Mouse (Mus musculus) heart, embryonic 12.5 days (tissue): ENCODE data around the gene Tmem143. TPM values are rescaled to one million over a fixed set of nuclear protein-coding genes. Genes with fewer than 3 reads are reported as not detected.
"Not testable (repeated sequence)": the region's sequence is repeated elsewhere in the genome, so short reads cannot be mapped to it uniquely, and the experiment has no call there.

Experiments
- ATAC-seq: fragments of 200-750 bp; cut with Nextera tagmentation; 2 replicates; pipeline ENCODE4 v1.8.0; 2017; ENCODE audit warnings: moderate TSS enrichment, moderate library complexity; ENCODE audit not compliant: insufficient number of reproducible peaks, low FRiP score
- H3K27ac ChIP-seq: fragments of 300-500 bp; sonication (generic); 2 replicates; pipeline ENCODE4 v1.5.1; 2016; ENCODE audit warnings: mild to moderate bottlenecking, moderate library complexity; ENCODE audit not compliant: poor library complexity, severe bottlenecking
- H3K27me3 ChIP-seq: fragments of 300-500 bp; sonication (generic); replicated peaks from 2 replicates; pipeline ENCODE4 v1.6.1; 2016; ENCODE audit warnings: mild to moderate bottlenecking, moderate library complexity
- H3K36me3 ChIP-seq: fragments of 300-500 bp; sonication (generic); 2 replicates; pipeline ENCODE4 v1.6.1; 2016; ENCODE audit warnings: mild to moderate bottlenecking, moderate library complexity
- H3K4me1 ChIP-seq: fragments of 300-500 bp; sonication (generic); replicated peaks from 2 replicates; pipeline ENCODE4 v1.6.1; 2016; ENCODE audit warnings: mild to moderate bottlenecking
- H3K4me2 ChIP-seq: fragments of 300-500 bp; sonication (generic); 2 replicates; pipeline ENCODE4 v1.6.1; 2016; ENCODE audit warnings: mild to moderate bottlenecking, moderate library complexity
- H3K4me3 ChIP-seq: fragments of 300-500 bp; sonication (generic); 2 replicates; pipeline ENCODE4 v1.5.1; 2016; ENCODE audit warnings: mild to moderate bottlenecking
- H3K9ac ChIP-seq: fragments of 300-500 bp; sonication (generic); 2 replicates; pipeline ENCODE4 v1.6.1; 2016; ENCODE audit warnings: mild to moderate bottlenecking, moderate library complexity
- H3K9me3 ChIP-seq: fragments of 300-500 bp; sonication (generic); replicated peaks from 2 replicates; pipeline ENCODE4 v1.6.1; 2016; ENCODE audit warnings: mild to moderate bottlenecking, moderate library complexity
- WGBS: fragments of 180-500 bp; shearing (Covaris S2); methylation state at CpG from one replicate; pipeline ENCODE4 v1.1.7; 2016; 5-methylcytosine and 5-hydroxymethylcytosine counted together
- polyA plus RNA-seq: library from polyadenylated mRNA; unstranded; fragments of >200 nt; fragmentation: Nextera tagmentation; extraction: Ambion mirVana; gene quantifications from 2 replicates; pipeline ENCODE4 v1.2.1, GENCODE M21; 2016

Tmem143 gene
- polyA plus RNA-seq, 1 experiment from 2014 or later, result 5.8 TPM

DNA sequence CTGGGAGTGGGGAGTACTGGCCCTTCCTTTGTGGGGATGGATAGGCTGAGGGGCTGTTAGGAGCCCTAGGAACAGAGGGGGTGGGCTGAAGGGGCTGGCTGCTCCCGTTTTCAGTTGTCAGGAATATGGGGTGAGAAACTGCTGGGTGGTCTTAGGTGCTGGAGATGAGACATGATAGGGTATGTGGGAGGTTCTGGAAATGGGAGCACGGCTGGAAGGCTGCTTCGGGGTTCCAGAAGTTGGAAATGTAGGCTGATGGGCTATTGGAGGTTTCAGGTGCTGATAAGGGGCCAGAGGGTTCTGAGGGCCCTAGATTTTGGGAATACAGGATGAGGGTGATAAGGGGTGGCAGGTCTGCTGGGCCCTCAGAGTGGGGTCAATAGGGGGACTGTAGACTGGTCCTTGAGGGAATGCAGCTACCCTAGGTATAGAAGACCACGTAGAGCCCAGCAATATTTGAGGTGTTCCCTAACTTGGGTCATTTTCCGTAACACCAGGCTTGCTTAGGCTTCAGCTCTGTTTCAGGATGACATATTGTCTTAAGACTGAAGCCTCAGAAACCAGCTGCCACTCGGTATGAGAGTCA is 717 bp upstream of the Tmem143 start:
- Histone ChIP-seq H3K9me3 (no peaks in the 10 kb centered on the region), H3K4me1 (0 out of 2 replicates have a peak, but pooled peaks cover 3% of the 10 kb centered on the region), H3K4me2 (peak overlapping the region; percentile 81), H3K27ac (no peak overlapping the region), H3K4me3 (peak overlapping the region; percentile 15), H3K9ac (no peak overlapping the region), H3K27me3 (no peaks in the 10 kb centered on the region), H3K36me3 (no peaks in the 10 kb centered on the region)
- WGBS, result 66% methylated on average over 6 of the region's 6 CpGs
- peak; percentile 2; the same call in 1 of the 2 replicates for ATAC-seq

DNA sequence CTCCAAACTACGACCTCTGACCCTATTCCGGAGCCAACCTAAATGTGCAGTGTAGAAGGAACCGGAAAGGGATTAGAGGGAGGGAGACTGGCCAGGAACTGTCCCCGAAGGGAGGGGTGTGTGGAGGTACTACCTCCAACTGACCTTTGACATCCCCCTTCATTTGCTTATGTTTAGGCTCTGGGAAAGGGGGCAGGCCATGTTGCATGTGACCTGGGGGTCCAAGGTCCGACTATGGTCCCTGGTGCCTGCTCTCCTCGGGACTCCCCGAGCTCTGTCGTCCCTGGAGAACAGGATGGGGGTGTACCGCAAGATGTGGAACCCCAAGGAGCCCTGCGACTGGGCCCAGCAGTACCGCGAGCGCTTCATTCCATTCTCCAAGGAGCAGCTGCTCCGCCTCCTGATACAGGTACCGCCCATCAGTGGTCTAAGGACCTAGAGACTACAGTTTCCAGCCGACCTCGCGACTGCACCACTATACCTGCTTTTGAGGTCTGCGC is 567 bp downstream of the Tmem143 start:
- peak overlapping the region; percentile 50 for H3K27ac ChIP-seq
- 0 out of 2 replicates have a peak, but pooled peaks cover 3% of the 10 kb centered on the region for H3K4me1 ChIP-seq
- H3K4me2 ChIP-seq, result peak overlapping the region; percentile 81
- H3K36me3 ChIP-seq, result no peaks in the 10 kb centered on the region
- peak; percentile 60 for ATAC-seq
- 2% methylated on average over 19 of the region's 19 CpGs for WGBS
- no peaks in the 10 kb centered on the region for H3K27me3 ChIP-seq
- H3K4me3 ChIP-seq, result peak overlapping the region; percentile 53
- no peaks in the 10 kb centered on the region for H3K9me3 ChIP-seq
- H3K9ac ChIP-seq, result peak overlapping the region; percentile 82

DNA sequence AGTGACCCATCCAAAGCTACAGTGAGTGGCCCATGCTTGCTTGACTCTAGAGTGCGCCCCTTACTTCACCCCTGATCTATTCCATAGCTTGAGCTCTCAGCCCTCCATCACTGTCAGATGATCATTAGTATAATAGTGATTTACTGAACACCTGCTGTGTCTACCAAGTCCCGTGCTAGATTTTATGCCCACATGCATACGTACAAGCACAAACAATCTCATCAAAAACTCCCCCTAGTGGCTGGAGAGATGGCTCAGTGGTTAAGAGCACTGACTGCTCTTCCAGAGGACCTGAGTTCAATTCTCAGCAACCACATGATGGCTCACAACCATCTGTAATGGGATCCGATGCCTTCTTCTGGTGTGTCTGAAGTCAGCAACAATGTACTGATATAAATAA is 1.4 kb downstream of the Tmem143 start:
- ATAC-seq, H3K9ac ChIP-seq: not testable (repeated sequence)
- 65% methylated on average over 4 of the region's 4 CpGs for WGBS

DNA sequence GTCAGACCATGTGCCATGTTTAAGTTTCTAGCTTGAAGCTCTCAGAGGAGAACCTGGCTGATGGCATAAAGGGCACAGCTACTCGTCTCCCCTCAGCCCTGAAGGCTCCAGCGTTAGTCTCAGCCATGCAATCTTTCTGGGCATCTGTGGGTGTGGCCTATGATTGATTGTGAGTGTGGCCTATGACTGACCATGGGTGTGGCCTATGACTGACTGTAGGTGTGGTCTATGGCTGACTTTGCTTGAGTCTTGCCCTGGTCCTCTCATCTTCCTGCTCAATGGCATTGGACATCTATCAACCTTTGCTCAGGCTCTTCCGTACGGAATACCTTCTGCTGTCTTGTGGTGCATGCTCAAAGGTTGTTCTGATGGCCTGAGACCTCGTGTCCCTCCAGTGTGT is 4.8 kb downstream of the Tmem143 start:
- 45% methylated on average over 5 of the region's 5 CpGs for WGBS
- Histone ChIP-seq H3K36me3 (no peaks in the 10 kb centered on the region), H3K4me1 (0 out of 2 replicates have a peak, but pooled peaks cover 3% of the 10 kb centered on the region), H3K9me3 (no peaks in the 10 kb centered on the region), H3K27me3 (no peaks in the 10 kb centered on the region), H3K9ac (no peak overlapping the region), H3K4me3 (no peak overlapping the region), H3K4me2 (no peak overlapping the region), H3K27ac (no peak overlapping the region)
- ATAC-seq, result no peak

More for the DNA sequence above, 1.4 kb downstream of the Tmem143 start:
- not testable (repeated sequence) for H3K4me3 ChIP-seq, H3K36me3 ChIP-seq, H3K4me1 ChIP-seq, H3K9me3 ChIP-seq, H3K27ac ChIP-seq, H3K27me3 ChIP-seq
- H3K4me2 ChIP-seq, result peak overlapping the region; percentile 81

DNA sequence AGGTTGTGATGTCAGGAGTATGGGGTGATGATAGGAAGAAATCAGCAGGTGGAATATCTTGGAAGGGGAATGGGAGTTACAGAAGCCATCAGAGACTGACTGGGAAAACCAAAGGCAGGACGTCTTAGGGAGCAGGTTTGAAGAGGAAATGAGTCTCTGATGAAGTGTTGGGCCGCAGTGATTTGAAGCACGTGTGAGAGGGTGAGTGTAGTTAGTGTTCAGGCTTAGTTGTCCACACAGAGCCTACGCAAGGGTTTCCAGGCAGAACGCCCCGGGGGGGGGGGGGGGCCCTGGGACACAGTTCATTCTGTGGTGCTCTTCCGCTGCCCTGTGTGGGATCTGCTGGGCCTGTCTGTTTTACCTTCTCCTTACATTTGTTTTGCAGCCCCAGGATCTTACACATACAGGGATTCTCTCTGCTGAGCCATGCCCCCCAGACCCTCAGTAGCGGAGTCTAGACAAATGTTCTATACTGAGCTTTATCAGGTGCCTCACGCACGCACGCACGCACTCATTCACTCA is 5.8 kb downstream of the Tmem143 start:
- Histone ChIP-seq H3K27me3 (no peaks in the 10 kb centered on the region), H3K4me2 (no peak overlapping the region), H3K9me3 (no peaks in the 10 kb centered on the region), H3K4me1 (0 out of 2 replicates have a peak, but pooled peaks cover 3% of the 10 kb centered on the region), H3K36me3 (peaks cover 4% of the 10 kb centered on the region; the same call in 1 of the 2 replicates), H3K9ac (no peak overlapping the region), H3K27ac (no peak overlapping the region), H3K4me3 (no peak overlapping the region)
- no peak for ATAC-seq
- WGBS, result 69% methylated on average over 12 of the region's 12 CpGs

DNA sequence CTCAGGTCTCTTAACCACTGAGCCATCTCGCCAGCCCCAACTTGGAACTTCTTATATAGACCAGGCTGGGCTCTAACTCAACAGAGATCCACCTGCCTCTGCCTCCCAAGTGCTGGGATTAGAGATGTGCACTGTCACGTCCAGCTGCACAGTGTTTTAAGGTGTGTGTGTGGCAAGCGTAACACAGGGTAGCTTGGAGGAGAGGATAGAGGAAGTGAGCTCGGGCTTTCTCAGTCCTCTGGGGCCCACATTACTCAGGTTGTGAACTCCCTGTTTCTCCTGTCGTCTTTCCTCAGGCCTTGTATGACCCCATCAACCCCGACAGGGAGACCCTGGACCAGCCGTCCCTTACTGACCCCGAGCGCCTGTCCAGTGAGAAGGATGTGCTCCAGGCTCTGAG is 9.9 kb downstream of the Tmem143 start:
- H3K36me3 ChIP-seq, result peaks cover 32% of the 10 kb centered on the region
- H3K4me3 ChIP-seq, result no peak overlapping the region
- H3K4me1 ChIP-seq, result no peaks in the 10 kb centered on the region
- H3K27ac ChIP-seq, result no peak overlapping the region
- no peaks in the 10 kb centered on the region for H3K9me3 ChIP-seq
- WGBS, result 86% methylated on average over 9 of the region's 9 CpGs
- no peaks in the 10 kb centered on the region for H3K27me3 ChIP-seq
- no peak for ATAC-seq
- H3K4me2 ChIP-seq, result no peak overlapping the region
- no peak overlapping the region for H3K9ac ChIP-seq

DNA sequence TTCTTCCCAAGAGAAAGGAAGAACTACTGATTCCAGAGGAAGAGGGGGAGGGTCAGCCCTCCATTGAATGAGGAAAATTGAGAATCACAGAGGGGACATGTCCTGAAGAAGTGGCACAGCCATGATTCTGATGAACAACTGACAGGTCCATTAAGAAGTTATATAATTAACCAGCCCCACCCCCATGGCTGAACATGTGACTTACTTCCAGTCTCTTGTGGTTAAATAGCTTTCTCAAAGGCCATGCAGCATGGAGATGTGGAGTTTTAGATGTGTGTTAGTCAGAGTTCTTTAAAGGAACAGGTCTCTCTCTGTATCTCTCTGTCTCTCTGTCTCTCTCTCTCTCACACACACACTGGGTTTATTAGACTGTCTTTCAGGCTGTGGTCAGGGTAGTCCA is 11.6 kb downstream of the Tmem143 start:
- no peak for ATAC-seq
- Histone ChIP-seq H3K4me3 (no peak overlapping the region), H3K27me3 (no peaks in the 10 kb centered on the region), H3K9me3 (no peaks in the 10 kb centered on the region), H3K27ac (no peak overlapping the region), H3K36me3 (peaks cover 36% of the 10 kb centered on the region), H3K9ac (no peak overlapping the region), H3K4me1 (no peaks in the 10 kb centered on the region), H3K4me2 (no peak overlapping the region)

DNA sequence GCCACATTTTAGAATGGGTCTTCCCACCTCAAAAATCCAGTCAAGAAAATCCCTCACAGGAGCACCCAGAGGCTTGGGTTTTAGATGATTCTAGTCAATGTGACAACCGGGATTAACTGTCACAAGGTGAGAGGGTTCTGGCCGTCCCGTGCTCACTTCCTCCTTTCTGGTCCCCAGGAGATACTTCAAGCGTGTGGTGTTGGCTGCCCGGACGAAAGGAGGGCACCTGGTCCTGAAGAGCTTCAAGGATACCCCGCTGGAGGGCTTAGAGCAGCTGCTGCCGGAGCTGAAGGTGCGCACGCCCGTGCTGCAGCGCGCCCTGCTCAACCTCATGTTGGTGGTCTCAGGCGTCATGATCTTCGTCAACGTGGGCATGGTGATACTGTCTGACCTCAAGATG is 12.4 kb downstream of the Tmem143 start:
- no peak overlapping the region for H3K27ac ChIP-seq
- ATAC-seq, result no peak
- no peak overlapping the region for H3K4me3 ChIP-seq
- no peaks in the 10 kb centered on the region for H3K27me3 ChIP-seq
- H3K4me2 ChIP-seq, result no peak overlapping the region
- WGBS, result 83% methylated on average over 16 of the region's 16 CpGs
- H3K36me3 ChIP-seq, result peaks cover 43% of the 10 kb centered on the region
- no peaks in the 10 kb centered on the region for H3K9me3 ChIP-seq
- no peak overlapping the region for H3K9ac ChIP-seq
- H3K4me1 ChIP-seq, result no peaks in the 10 kb centered on the region

DNA sequence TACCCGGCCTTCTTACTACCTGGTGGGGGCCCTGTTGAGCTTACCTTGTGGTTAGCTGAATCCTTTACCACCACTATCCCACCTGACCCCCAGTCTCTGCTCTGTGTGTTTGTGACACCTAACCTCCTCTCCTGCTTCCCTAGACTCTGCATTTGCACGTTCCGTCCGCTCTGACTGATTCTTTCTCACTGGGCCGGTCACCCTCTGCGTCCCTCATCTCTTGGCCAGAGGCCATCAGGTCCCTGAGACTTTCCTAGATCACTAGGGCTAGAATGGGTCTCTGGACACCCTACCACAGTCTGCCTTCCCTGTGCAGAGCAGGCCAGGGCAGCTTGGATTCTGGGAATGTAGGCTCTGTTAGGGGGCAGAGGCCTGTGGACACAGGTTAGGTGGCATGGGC is 17.3 kb downstream of the Tmem143 start:
- no peaks in the 10 kb centered on the region for H3K27me3 ChIP-seq
- ATAC-seq, result no peak
- H3K9me3 ChIP-seq, result no peaks in the 10 kb centered on the region
- H3K4me2 ChIP-seq, result no peak overlapping the region
- no peak overlapping the region for H3K9ac ChIP-seq
- peaks cover 19% of the 10 kb centered on the region for H3K4me1 ChIP-seq
- 85% methylated on average over 6 of the region's 6 CpGs for WGBS
- H3K27ac ChIP-seq, result no peak overlapping the region
- H3K4me3 ChIP-seq, result no peak overlapping the region
- H3K36me3 ChIP-seq, result peaks cover 40% of the 10 kb centered on the region

DNA sequence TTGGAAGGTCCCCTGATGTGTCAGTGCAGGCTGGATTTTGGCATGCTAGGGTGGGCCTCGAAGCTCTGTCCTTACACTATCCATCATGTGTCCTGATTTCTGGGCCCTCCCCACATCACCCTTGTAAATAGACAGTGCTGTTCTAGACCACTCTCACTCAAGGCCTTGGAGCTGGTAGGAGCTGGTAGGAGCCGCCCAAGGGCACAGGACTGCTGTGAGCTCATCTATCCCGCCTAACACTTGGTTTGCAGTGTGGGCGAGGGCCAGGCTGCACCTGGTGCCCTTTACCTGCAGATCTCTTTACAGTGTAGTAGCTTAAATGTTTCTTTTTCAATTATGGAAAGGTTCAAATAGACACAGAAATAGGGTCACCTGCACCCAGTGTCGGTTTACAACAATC is 18.3 kb downstream of the Tmem143 start:
- no peak overlapping the region for H3K27ac ChIP-seq
- no peak overlapping the region for H3K4me2 ChIP-seq
- WGBS, result 85% methylated on average over 5 of the region's 5 CpGs
- H3K4me3 ChIP-seq, result no peak overlapping the region
- H3K9me3 ChIP-seq, result no peaks in the 10 kb centered on the region
- peaks cover 31% of the 10 kb centered on the region for H3K36me3 ChIP-seq
- peaks cover 26% of the 10 kb centered on the region for H3K4me1 ChIP-seq
- H3K9ac ChIP-seq, result no peak overlapping the region
- H3K27me3 ChIP-seq, result no peaks in the 10 kb centered on the region
- no peak for ATAC-seq

DNA sequence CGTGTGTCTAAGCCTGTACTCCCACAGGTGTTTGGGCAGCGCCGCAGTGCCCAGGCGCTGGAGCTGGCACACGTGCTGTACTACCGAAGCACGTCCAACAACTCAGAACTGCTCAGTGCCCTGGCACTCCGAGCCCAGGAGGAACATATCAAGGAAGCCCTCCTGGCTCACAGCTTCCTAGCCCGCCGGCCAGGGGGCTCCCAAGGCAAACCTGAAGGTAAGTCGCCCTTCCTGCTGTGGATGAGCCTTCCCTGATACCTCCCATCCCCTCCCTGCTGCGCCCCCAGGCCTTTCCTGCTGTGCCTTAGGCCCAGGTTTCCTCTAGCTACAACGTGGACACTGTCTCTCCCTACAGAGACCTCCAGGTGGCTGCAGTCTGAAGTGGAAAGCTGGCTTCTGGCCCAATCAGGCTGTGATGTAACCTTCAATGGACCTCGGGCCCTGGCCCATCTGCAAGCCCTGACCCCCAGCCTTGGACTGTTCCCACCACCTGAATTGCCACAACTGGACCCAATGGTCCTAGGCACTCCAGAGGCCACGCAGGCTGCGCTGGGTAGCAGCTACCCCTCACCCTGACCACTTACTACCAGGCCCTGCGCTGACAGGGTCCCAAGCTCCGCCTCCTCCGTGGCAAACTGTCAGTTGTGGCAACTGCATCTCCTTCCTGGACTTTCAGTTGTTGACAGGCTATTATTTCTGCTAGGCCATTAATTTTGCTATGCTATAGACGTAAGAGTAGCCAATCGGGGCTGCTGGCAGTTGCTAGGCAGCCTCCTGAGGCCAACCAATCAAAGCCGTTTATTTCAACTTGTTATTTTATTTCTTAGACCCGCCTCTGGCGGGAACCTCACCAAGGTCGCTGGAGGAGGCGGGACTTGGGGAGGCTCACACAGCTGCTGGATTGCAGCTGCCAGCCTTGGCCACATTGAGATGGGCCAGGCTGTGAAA is 19.6 kb downstream of the Tmem143 start:
- peak; percentile 49 for ATAC-seq
- H3K4me3 ChIP-seq, result peak overlapping the region; percentile 34
- peaks cover 18% of the 10 kb centered on the region for H3K36me3 ChIP-seq
- H3K27me3 ChIP-seq, result no peaks in the 10 kb centered on the region
- H3K4me2 ChIP-seq, result peak overlapping the region; percentile 61
- peaks cover 34% of the 10 kb centered on the region for H3K4me1 ChIP-seq
- 37% methylated on average over 26 of the region's 26 CpGs for WGBS
- H3K27ac ChIP-seq, result peak overlapping the region; percentile 42; the same call in 1 of the 2 replicates
- no peaks in the 10 kb centered on the region for H3K9me3 ChIP-seq
- H3K9ac ChIP-seq, result peak overlapping the region; percentile 59
